Mouse (Mus musculus) mesoderm, embryonic 11.5 days (tissue): Measurements from ENCODE around the gene Mta2.
"Not testable (repeated sequence)": the region's sequence is repeated elsewhere in the genome, so short reads cannot be mapped to it uniquely, and the experiment has no call there.

Experiments used
- DNase-seq: peaks from one replicate; pipeline ENCODE4 v3.0.0-alpha.2; 2012; ENCODE audit warnings: low read depth, low spot score

Gene Mta2

GRCm38 (mm10) chr19:8967373-8967743 lies 25.7 kb downstream of the Mta2 start:
- DNase-seq, result no peak

GRCm38 (mm10) chr19:8967893-8968292 lies 26.2 kb downstream of the Mta2 start:
- DNase-seq, result no peak

- DNase-seq, result not testable (repeated sequence)
These were observed 30.8 kb downstream of the Mta2 start for GRCm38 (mm10) chr19:8972491-8972890.

- no peak for DNase-seq
These were observed 33.0 kb downstream of the Mta2 start for GRCm38 (mm10) chr19:8974638-8975037.

GRCm38 (mm10) chr19:8975491-8975890 lies 33.8 kb downstream of the Mta2 start:
- DNase-seq, result no peak

GRCm38 (mm10) chr19:8976535-8976934 lies 34.9 kb downstream of the Mta2 start:
- peak; percentile 66 for DNase-seq

- no peak for DNase-seq
These were observed 39.1 kb downstream of the Mta2 start for GRCm38 (mm10) chr19:8980771-8981170.

GRCm38 (mm10) chr19:8981450-8982168 lies 39.9 kb downstream of the Mta2 start:
- no peak for DNase-seq

- no peak for DNase-seq
These were observed 40.9 kb downstream of the Mta2 start for GRCm38 (mm10) chr19:8982303-8983149.

- no peak for DNase-seq
These were observed 41.5 kb downstream of the Mta2 start for GRCm38 (mm10) chr19:8983150-8983650.

GRCm38 (mm10) chr19:8984255-8984868 lies 42.7 kb downstream of the Mta2 start:
- DNase-seq, result peak; percentile 84

- no peak for DNase-seq
These were observed 44.2 kb downstream of the Mta2 start for GRCm38 (mm10) chr19:8985891-8986290.

- DNase-seq, result no peak
These were observed 46.1 kb downstream of the Mta2 start for GRCm38 (mm10) chr19:8987816-8988215.

- DNase-seq, result no peak
These were observed 46.8 kb downstream of the Mta2 start for GRCm38 (mm10) chr19:8988346-8989065.

GRCm38 (mm10) chr19:8989066-8989566 lies 47.4 kb downstream of the Mta2 start, which contains the start of gene Ahnak:
Ahnak (plus strand) TSS chr19:8989284.
- DNase-seq, result no peak

- DNase-seq, result peak; percentile 87
These were observed 48.1 kb downstream of the Mta2 start for GRCm38 (mm10) chr19:8989567-8990431.

GRCm38 (mm10) chr19:8990432-8991102 lies 48.9 kb downstream of the Mta2 start:
- DNase-seq, result no peak

GRCm38 (mm10) chr19:8991245-8991870 lies 49.7 kb downstream of the Mta2 start:
- DNase-seq, result no peak
